In the genomic region with DNA sequence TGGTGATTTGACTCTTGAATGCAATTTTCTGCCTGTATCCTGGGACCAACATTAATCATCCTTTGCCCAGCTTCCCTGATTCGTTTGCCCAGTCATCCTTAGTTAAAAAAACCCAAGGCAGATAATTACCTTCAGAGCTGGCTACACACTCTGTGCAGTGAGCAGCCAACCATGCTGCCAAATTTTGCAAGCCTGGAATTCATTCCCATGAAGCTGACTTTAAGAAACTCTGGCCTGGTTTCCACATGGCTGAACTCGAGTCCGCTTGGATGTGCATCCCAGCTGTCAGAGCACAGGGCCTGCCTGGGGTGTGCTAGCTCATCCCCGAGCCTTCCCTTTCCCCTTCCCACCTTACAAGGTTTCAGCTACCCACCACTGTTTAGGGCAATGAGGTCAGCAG, we compare ENCODE assay signal across 12 mouse cellular contexts. TPM values are rescaled to one million over a fixed set of nuclear protein-coding genes. Genes with fewer than 3 reads are reported as not detected.
DNase-seq lines count a peak whose midpoint lies in the region; ATAC-seq lines count a peak whose summit lies in the region.
"Had no signal": no experiment of that assay in that cellular context is flagged by ENCODE, and none has a peak within 500 bp of the region (broad histone marks: within the 10 kb centered on the region; RNA-seq: fewer than 3 reads in every experiment).

No protein-coding gene starts in this region.

- H3K4me2 ChIP-seq in hindbrain, embryonic 12.5 days (replicated peaks) = no peak overlapping the region
- H3K4me2 ChIP-seq in limb, embryonic 15.5 days = no peak overlapping the region

- peak overlapping the region; percentile 52; the same call in 1 of the 2 replicates for H3K27ac ChIP-seq in hindbrain, embryonic 12.5 days
- 0 out of 2 replicates have a peak overlapping the region, but pooled peaks have one; percentile 24 for H3K27ac ChIP-seq in limb, embryonic 15.5 days

- ATAC-seq in hindbrain, embryonic 12.5 days (ENCODE audit: low FRiP score) = peak; percentile 45; the same call in 1 of the 2 replicates
- ATAC-seq in limb, embryonic 15.5 days (ENCODE audit: insufficient number of reproducible peaks, low FRiP score, low TSS enrichment, low read depth) = no peak

- peak; percentile 30 for DNase-seq in gastrocnemius, postnatal 14 days
- DNase-seq in gastrocnemius, postnatal 36 days = no peak
- peak; percentile 34 for DNase-seq in brain, adult 2 months (ENCODE audit: low read depth, low spot score)
- DNase-seq in frontal cortex, postnatal 25 days (ENCODE audit: low spot score in 2 of 2) = no peak
- DNase-seq in right cerebral cortex, postnatal 4 days = no peak
- no peak for DNase-seq in layer of hippocampus, postnatal 10 days (ENCODE audit: low spot score in 2 of 2)
- DNase-seq: right cerebral cortex, postnatal 14 days had no signal

- H3K9ac ChIP-seq in hindbrain, embryonic 12.5 days = no peak overlapping the region
- H3K9ac ChIP-seq in limb, embryonic 15.5 days = no peak overlapping the region

- H3K36me3 ChIP-seq in hindbrain, embryonic 12.5 days = peaks cover 58% of the 10 kb centered on the region
- peaks cover 82% of the 10 kb centered on the region for H3K36me3 ChIP-seq in limb, embryonic 15.5 days

- no peaks in the 10 kb centered on the region for H3K27me3 ChIP-seq in hindbrain, embryonic 12.5 days
- no peaks in the 10 kb centered on the region for H3K27me3 ChIP-seq in limb, embryonic 15.5 days

- WGBS in hindbrain, embryonic 12.5 days = 37% methylated on average over 4 of the region's 4 CpGs
- WGBS in limb, embryonic 15.5 days = 46% methylated on average over 4 of the region's 4 CpGs

- H3K4me1 ChIP-seq in hindbrain, embryonic 12.5 days = peaks cover 36% of the 10 kb centered on the region
- H3K4me1 ChIP-seq in limb, embryonic 15.5 days = peaks cover 7% of the 10 kb centered on the region

- no peak overlapping the region for H3K4me3 ChIP-seq in hindbrain, embryonic 12.5 days
- H3K4me3 ChIP-seq in limb, embryonic 15.5 days = no peak overlapping the region

- no peaks in the 10 kb centered on the region for H3K9me3 ChIP-seq in hindbrain, embryonic 12.5 days (replicated peaks)
- no peaks in the 10 kb centered on the region for H3K9me3 ChIP-seq in limb, embryonic 15.5 days

- intact Hi-C loops in gastrocnemius, postnatal 14 days (cut with DNase I; ENCODE audit: low total_unique reads) = no loop called here
- intact Hi-C loops in gastrocnemius, postnatal 36 days (cut with DNase I) = no loop called here

RNA-seq across cellular contexts. Expression of a gene that starts 29.5 kb away (rescaled TPM):
- total RNA-seq in gastrocnemius, postnatal 14 days (2021) = not detected
- not detected for total RNA-seq in gastrocnemius, postnatal 36 days (2021)
- not detected in 2 replicates for polyA plus RNA-seq in hindbrain, embryonic 12.5 days (2016; fragmentation: Nextera tagmentation; extraction: Ambion mirVana)
- not detected in 2 replicates for polyA plus RNA-seq in limb, embryonic 15.5 days (2015; fragmentation: Nextera tagmentation; extraction: Ambion mirVana)
- not detected for total RNA-seq in layer of hippocampus, postnatal 10 days (2021)
- total RNA-seq: ES-E14 had no signal
- polyA plus RNA-seq: intestine, embryonic 14.5 days; lung, embryonic 16.5 days had no signal

Comparison
In these comparisons a context has a peak if more than half of its experiments do, and no peak if none do; other contexts are left out.
1. DNase-seq: peak in gastrocnemius, postnatal 14 days (single experiment) and brain, adult 2 months (single experiment); none in gastrocnemius, postnatal 36 days (0 of 2), frontal cortex, postnatal 25 days (0 of 2), right cerebral cortex, postnatal 4 days (single experiment) and layer of hippocampus, postnatal 10 days (0 of 2).